18 mouse cellular contexts compared by ENCODE assay signal in the genomic region with DNA sequence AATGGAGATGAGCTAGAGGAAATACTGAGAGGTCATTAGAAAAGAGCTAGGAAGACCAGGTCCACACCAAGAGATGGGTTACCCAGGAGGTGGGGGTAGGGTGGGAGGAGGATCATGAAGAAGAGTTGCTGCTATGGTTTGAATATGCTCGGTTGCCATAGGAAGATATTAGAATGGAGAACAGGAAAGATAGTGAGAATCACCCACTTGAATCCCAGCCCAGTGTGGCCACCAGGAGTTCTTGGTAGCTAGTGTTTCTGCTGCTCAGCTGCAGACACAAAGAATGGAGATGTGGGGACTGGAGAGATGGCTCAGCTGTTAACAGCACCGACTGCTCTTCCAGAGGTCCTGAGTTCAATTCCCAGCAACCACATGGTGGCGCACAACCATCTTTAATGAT.
"Had no signal": no experiment of that assay in that cellular context is flagged by ENCODE, and none has a peak within 500 bp of the region (broad histone marks: within the 10 kb centered on the region; RNA-seq: fewer than 3 reads in every experiment).

No protein-coding gene starts in this region.

- H3K36me3 ChIP-seq: liver, embryonic 13.5 days; midbrain, embryonic 10.5 days; midbrain, embryonic 13.5 days; neural tube, embryonic 13.5 days; neural tube, embryonic 15.5 days had no signal

- H3K4me2 ChIP-seq: liver, embryonic 13.5 days; lung, embryonic 14.5 days; midbrain, embryonic 13.5 days; neural tube, embryonic 13.5 days; neural tube, embryonic 15.5 days had no signal

- ATAC-seq: midbrain, embryonic 13.5 days; midbrain, embryonic 16.5 days had no signal

- H3K9ac ChIP-seq: liver, embryonic 13.5 days; lung, embryonic 14.5 days; midbrain, embryonic 13.5 days; neural tube, embryonic 13.5 days; neural tube, embryonic 15.5 days had no signal

- H3K27ac ChIP-seq: liver, embryonic 13.5 days; midbrain, embryonic 10.5 days; midbrain, embryonic 13.5 days; neural tube, embryonic 13.5 days; neural tube, embryonic 15.5 days had no signal

- H3K27me3 ChIP-seq: liver, embryonic 13.5 days; midbrain, embryonic 13.5 days; neural tube, embryonic 13.5 days; neural tube, embryonic 15.5 days had no signal

- H3K4me3 ChIP-seq: liver, embryonic 13.5 days; midbrain, embryonic 10.5 days; midbrain, embryonic 13.5 days; myocyte; neural tube, embryonic 13.5 days; neural tube, embryonic 15.5 days had no signal

- H3K9me3 ChIP-seq: liver, embryonic 13.5 days had no signal

- DNase-seq: liver, embryonic 13.5 days; lung, adult 18-20 months; lung, embryonic 14.5 days; lung, postnatal 4 days; retina, postnatal 1 day; right cerebral cortex, adult 18-20 months; right cerebral cortex, postnatal 25 days; right cerebral cortex, postnatal 4 days; spleen, adult 18-20 months; thymus, adult 18-20 months; thymus, postnatal 14 days; thymus, postnatal 36 days had no signal
